Mouse (Mus musculus): ENCODE data around the gene Xylb. TPM values are rescaled to one million over a fixed set of nuclear protein-coding genes. Genes with fewer than 3 reads are reported as not detected.

The Xylb gene
- polyA plus RNA-seq (2012; ENCODE audit: insufficient read depth, low replicate concordance) = 0.09 and 0.70 TPM in 2 replicates

DNA sequence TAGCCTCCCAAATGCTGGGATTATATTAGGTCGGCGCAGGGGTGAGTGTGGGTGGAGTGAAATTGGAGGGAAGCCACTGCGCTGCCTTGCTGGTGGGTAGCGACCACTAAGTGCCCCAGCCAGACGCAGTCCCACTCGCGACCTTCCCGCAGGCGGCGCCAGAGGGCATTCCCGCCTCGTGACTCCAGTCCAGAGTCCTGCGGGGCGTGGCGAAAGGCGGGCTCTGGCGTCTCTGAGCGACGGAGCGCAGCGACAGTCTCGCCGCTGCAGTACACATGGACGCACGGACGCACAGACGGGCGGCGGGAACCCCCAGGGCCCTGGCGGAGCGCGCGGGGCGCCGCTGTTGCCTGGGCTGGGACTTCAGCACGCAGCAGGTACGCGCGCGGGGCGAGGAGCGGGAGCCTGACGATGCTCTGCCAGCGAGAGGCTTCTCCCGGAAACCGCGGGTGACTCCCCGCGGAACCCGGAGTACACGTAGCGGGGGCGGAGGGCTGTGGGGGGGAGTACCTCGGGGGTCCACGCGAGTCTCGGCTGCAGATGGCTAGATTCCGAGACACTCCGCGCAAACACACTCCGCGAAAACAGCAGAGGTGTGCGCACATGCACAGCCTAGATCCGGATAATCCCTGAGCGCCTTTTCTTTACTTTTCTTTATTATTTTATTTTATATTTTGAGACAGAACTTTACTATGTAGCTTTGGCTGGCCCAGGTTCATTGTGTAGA, at the start of gene Xylb:
TSS of gene Xylb (plus strand) at position 51 of the 727 bp plus-strand sequence.
- peaks cover 13% of the 10 kb centered on the region for H3K4me1 ChIP-seq

DNA sequence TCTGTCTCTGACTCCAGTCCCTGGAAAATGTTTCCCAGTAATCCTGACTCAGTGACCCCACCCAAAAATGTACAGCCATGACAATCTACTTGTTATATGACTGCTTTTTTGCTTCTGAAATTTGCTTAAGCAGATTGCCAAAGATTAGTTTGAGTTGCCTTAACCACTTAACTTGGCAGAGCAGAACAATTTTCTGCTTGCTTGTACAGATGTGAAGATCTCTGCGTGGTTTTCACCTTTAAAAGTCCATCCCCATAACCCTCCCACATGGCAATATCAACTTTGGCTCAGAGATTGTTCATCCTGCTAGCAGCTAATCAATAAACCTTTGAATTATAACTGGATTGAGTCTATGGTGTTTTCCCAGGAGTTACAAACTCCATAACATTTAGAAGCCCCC, 48.1 kb upstream of the Xylb start:
- Histone ChIP-seq H3K36me3 (replicated peaks; ENCODE audit: low read length) (peaks cover 37% of the 10 kb centered on the region), H3K4me1 (peaks cover 51% of the 10 kb centered on the region), H3K27me3 (replicated peaks) (no peaks in the 10 kb centered on the region), H3K4me3 (replicated peaks) (no peak overlapping the region), H3K9me3 (no peaks in the 10 kb centered on the region)
- TF ChIP-seq FLI1 (IDR thresholded peaks at IDR 0.05; ENCODE audit: low read length) (no peak), GATA1 (IDR thresholded peaks at IDR 0.05; ENCODE audit: borderline replicate concordance, low read length) (no peak)

More for the DNA sequence above, at the start of gene Xylb:
- Histone ChIP-seq H3K9me3 (no peaks in the 10 kb centered on the region), H3K4me3 (replicated peaks) (peak within 1 kb of the TSS; percentile 92), H3K36me3 (replicated peaks; ENCODE audit: low read length) (no peaks in the 10 kb centered on the region), H3K27me3 (replicated peaks) (peaks cover 25% of the 10 kb centered on the region)
- TF ChIP-seq GATA1 (IDR thresholded peaks at IDR 0.05; ENCODE audit: borderline replicate concordance, low read length) (no peak), FLI1 (IDR thresholded peaks at IDR 0.05; ENCODE audit: low read length) (no peak)

DNA sequence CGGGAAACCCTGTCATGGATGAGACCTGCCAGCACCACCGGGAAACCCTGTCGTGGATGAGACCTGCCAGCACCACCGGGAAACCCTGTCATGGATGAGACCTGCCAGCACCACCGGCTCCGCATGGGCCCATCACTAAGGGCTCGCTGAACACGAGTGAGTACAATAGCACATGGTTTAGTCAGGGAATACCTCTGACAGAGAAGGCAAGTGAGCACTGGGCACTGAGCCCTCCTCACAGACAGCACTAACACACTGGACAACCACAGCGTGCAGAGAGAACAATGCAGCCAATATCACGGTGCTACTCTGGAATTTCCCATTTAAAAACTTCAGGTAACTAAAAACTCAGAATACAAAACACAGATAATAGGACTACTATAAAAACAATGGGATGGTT, 44.1 kb upstream of the Xylb start:
- H3K9me3 ChIP-seq = no peaks in the 10 kb centered on the region
- peaks cover 71% of the 10 kb centered on the region for H3K4me1 ChIP-seq
- H3K27me3 ChIP-seq (replicated peaks) = no peaks in the 10 kb centered on the region
- peaks cover 23% of the 10 kb centered on the region for H3K36me3 ChIP-seq (replicated peaks; ENCODE audit: low read length)
- no peak for TF ChIP-seq GATA1 (IDR thresholded peaks at IDR 0.05; ENCODE audit: borderline replicate concordance, low read length)
- no peak for TF ChIP-seq FLI1 (IDR thresholded peaks at IDR 0.05; ENCODE audit: low read length)
- H3K4me3 ChIP-seq (replicated peaks) = peak overlapping the region; percentile 7

DNA sequence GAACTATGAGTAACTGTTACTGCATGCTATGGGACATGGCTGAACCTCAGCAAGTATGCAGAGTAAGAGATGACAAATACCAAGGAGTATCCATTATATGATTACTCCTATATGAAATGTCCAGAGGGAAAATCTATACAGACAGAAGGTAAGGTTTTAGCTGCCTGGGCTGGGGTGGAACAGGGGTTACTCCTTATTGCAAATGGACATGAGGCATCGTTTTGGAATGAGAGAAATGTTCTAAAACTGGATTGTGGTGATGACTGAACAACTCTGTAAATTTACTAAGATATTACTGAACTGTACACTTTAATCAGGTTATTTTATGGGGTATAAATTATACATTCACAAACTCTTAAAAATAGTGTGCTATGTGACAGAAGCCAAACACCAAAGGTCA, 38.3 kb upstream of the Xylb start:
- peaks cover 15% of the 10 kb centered on the region for H3K36me3 ChIP-seq (replicated peaks; ENCODE audit: low read length)
- no peak overlapping the region for H3K4me3 ChIP-seq (replicated peaks)
- H3K9me3 ChIP-seq = no peaks in the 10 kb centered on the region
- H3K27me3 ChIP-seq (replicated peaks) = no peaks in the 10 kb centered on the region
- no peak for TF ChIP-seq GATA1 (IDR thresholded peaks at IDR 0.05; ENCODE audit: borderline replicate concordance, low read length)
- no peak for TF ChIP-seq FLI1 (IDR thresholded peaks at IDR 0.05; ENCODE audit: low read length)
- peaks cover 68% of the 10 kb centered on the region for H3K4me1 ChIP-seq

DNA sequence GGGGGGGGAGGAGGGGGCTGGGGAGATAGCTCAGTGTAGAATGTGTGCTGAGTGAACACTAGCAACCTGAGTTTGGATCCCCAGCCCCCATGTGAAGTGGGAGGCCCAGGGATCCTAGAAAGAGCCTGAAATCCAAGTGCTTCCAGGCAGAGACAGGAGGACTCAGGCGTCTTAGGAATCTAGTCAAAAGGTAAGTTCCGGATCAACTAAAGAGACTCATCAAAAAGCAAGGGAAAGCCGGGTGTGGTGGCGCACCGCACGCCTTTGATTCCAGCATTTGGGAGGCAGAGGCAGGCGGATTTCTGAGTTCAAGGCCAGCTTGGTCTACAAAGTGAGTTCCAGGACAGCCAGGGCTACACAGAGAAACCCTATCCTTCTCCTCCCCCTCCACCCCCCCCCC, 36.7 kb upstream of the Xylb start:
- H3K9me3 ChIP-seq = no peaks in the 10 kb centered on the region
- H3K4me1 ChIP-seq = peaks cover 66% of the 10 kb centered on the region
- TF ChIP-seq FLI1 (IDR thresholded peaks at IDR 0.05; ENCODE audit: low read length) (no peak), GATA1 (IDR thresholded peaks at IDR 0.05; ENCODE audit: borderline replicate concordance, low read length) (no peak)
- H3K4me3 ChIP-seq (replicated peaks) = peak overlapping the region; percentile 33
- no peaks in the 10 kb centered on the region for H3K27me3 ChIP-seq (replicated peaks)
- H3K36me3 ChIP-seq (replicated peaks; ENCODE audit: low read length) = peaks cover 7% of the 10 kb centered on the region

DNA sequence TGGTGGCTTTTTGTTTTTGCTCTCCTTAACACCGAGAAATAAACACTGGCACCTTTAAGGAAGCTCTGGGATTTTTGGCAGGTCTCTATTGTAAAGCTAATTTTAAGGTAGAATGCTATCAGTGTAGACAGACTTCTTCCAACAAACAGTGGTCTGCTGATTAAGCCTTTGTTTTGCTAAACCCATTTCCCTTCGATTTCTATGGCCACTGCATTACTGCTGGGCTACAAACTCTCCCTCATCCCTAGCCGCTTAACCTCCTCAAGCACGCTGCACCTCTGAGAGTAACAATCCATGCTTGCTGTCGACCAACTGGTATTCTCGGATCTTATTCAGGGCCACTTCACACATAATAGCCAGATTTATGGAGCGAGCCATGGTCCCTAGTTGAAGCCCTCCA, 36.2 kb upstream of the Xylb start:
- TF ChIP-seq GATA1 (IDR thresholded peaks at IDR 0.05; ENCODE audit: borderline replicate concordance, low read length) (no peak), FLI1 (IDR thresholded peaks at IDR 0.05; ENCODE audit: low read length) (no peak)
- H3K4me3 ChIP-seq (replicated peaks) = peak overlapping the region; percentile 99
- H3K27me3 ChIP-seq (replicated peaks) = no peaks in the 10 kb centered on the region
- H3K4me1 ChIP-seq = peaks cover 62% of the 10 kb centered on the region
- no peaks in the 10 kb centered on the region for H3K9me3 ChIP-seq
- H3K36me3 ChIP-seq (replicated peaks; ENCODE audit: low read length) = peaks cover 7% of the 10 kb centered on the region

DNA sequence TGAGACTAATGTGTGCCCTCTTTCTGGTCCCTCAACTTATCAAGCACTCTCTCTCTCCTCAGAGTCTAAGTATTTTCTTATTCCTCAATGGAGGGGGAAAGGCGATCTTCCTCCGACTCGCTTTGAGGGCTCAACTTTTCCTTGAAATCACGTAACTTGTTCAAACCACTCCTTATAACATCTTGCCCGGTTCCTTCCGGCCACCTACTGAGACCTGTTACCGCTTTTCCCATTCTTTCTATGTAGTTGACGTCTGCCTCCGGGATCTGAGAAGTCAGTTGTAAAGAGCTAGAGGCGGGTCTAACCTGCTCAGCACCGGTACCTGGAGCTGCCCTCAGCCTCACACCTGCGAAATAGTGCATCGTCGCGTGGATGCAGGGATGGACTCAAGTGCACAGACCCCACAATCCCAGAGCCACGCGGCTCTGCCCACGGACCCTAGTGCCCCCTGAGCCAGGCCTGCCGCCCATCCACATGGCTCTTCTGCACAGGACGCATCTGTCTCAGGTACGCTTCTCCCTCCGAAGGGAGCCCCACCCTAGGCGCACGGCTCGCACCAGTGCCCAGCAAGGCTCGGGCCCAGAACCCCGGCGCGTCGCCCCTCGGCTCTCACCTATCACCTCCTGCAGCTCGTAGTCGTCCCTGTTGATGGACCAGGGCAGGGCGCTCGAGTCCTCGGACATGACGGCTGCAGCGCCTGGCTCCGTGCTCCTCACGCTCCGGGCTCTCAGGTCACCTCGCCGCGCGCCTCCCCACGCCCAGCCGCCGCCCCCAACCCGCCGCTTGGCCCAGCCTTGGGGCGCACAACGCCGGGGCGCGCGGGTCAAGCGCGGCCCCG, 35.6 kb upstream of the Xylb start:
- H3K4me1 ChIP-seq = peaks cover 60% of the 10 kb centered on the region
- H3K36me3 ChIP-seq (replicated peaks; ENCODE audit: low read length) = peaks cover 7% of the 10 kb centered on the region
- no peak for TF ChIP-seq FLI1 (IDR thresholded peaks at IDR 0.05; ENCODE audit: low read length)
- H3K4me3 ChIP-seq (replicated peaks) = peak overlapping the region; percentile 99
- H3K9me3 ChIP-seq = no peaks in the 10 kb centered on the region
- H3K27me3 ChIP-seq (replicated peaks) = no peaks in the 10 kb centered on the region

DNA sequence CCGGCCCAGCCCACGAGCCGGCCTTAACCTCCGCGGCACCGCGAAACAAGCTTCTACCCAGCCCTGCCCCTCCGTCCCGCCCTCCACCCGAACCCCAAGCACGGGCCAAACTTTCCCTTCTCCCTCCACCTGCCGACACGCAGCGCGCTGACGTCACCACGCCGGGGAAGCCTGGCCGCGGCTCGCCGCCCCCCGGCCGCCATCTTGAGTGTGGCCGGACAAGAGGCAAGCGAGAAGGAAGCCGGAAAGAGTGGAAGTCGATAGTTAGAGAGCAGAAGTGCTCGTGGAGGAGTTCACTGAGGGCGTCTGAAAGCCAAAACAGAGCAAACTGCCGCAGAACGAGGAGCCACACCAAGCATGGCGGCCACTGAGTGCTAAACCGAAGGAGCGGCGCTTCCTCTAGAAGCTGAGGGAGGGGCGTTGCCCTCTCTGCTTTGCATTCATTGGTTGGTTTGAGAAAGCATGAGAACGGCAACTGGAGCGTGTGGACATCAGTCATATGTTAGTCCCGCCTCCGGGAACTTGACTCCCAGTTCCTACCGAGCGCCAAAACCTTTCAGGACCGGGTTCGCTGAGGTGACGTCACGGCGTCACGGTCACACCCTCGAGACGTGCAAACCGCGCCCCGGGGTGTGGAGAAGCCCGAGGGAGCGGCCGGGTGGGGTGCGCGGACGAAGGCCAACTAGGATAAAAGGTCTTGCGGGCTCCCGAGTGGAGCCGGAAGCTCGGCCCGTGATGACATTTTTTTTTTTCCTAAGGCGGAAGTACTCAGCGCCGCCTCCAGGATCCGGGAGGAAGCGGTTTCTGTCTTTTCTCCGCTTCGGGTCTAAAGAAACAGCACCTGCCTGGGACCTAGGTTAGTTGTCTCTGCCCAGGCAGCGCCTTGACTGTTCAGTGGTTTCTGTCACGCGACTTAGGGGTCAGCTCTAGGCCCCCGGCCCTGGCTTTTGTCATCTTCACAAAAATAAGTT, 34.6 kb upstream of the Xylb start, which contains the start of gene Oxsr1:
TSS of gene Oxsr1 (minus strand) at position 139 of the 971 bp plus-strand sequence.
- Histone ChIP-seq H3K4me3 (replicated peaks) (peak within 1 kb of the TSS; percentile 99), H3K27me3 (replicated peaks) (no peaks in the 10 kb centered on the region), H3K36me3 (replicated peaks; ENCODE audit: low read length) (peaks cover 7% of the 10 kb centered on the region), H3K4me1 (peaks cover 63% of the 10 kb centered on the region), H3K9me3 (no peaks in the 10 kb centered on the region)
- TF ChIP-seq GATA1 (IDR thresholded peaks at IDR 0.05; ENCODE audit: borderline replicate concordance, low read length) = no peak
- TF ChIP-seq FLI1 (IDR thresholded peaks at IDR 0.05; ENCODE audit: low read length) = no peak

DNA sequence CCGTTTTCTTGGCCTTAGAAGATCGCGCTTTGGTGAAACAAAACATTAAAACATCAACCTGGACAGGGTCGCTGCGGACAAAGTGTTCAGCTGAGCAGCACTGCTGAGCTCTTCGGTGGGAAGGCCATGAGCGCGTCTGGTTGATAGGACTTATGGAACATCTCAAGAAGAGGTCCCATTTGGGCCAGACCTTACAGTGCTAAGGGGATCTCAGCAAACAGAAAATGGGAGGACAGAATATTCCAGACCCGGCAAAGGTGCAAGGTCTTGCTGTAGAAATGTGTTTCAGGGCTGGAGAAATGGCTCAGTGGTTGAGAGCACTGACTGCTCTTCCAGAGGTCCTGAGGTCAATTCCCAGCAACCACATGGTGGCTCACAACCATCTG, 33.9 kb upstream of the Xylb start:
- Histone ChIP-seq H3K4me1 (peaks cover 68% of the 10 kb centered on the region), H3K36me3 (replicated peaks; ENCODE audit: low read length) (peaks cover 5% of the 10 kb centered on the region), H3K27me3 (replicated peaks) (no peaks in the 10 kb centered on the region), H3K4me3 (replicated peaks) (peak overlapping the region; percentile 99), H3K9me3 (no peaks in the 10 kb centered on the region)
- TF ChIP-seq GATA1 (IDR thresholded peaks at IDR 0.05; ENCODE audit: borderline replicate concordance, low read length) = no peak
- no peak for TF ChIP-seq FLI1 (IDR thresholded peaks at IDR 0.05; ENCODE audit: low read length)
